Mouse (Mus musculus): Measurements from ENCODE around the gene Olfr1419. TPM values are rescaled to one million over a fixed set of nuclear protein-coding genes. Genes with fewer than 3 reads are reported as not detected.
"Not testable (repeated sequence)": the region's sequence is repeated elsewhere in the genome, so short reads cannot be mapped to it uniquely, and the experiment has no call there.

Gene Olfr1419
- polyA plus RNA-seq, 1 experiment = not detected

DNA sequence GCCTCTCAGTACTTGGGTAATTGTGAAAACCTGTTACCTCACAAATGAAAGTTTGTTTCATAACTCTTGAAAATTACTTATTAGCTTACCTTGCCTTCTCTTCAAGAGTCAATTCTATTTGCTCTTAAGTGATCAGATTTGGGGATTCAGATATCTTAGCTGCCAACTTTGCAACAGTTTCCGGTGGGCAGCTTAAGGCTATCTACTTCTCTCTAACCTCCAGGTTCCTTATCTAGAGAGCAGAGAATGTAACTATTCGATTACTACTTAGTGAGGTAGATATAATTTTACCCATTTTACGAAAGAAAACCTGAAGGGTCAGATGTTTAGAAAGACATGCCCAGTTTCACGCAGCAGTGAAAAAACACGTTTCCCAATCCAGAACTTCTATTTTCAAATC is 36.1 kb upstream of the Olfr1419 start:
- no peak for DNase-seq
- H3K4me1 ChIP-seq (replicated peaks; ENCODE audit: control insufficient read depth, insufficient read depth, low read length) = peaks cover 9% of the 10 kb centered on the region
- WGBS = 89% methylated on average over 5 of the region's 5 CpGs
- H3K36me3 ChIP-seq (ENCODE audit: control insufficient read depth, insufficient read depth, low read length) = peaks cover 10% of the 10 kb centered on the region
- no peak overlapping the region for H3K27ac ChIP-seq (ENCODE audit: control insufficient read depth, insufficient read depth, low read length)
- no peak overlapping the region for H3K4me3 ChIP-seq (ENCODE audit: control insufficient read depth, insufficient read depth, low read length)
- TF ChIP-seq POLR2A (IDR thresholded peaks at IDR 0.05; ENCODE audit: control insufficient read depth, extremely low read depth, insufficient read depth, low read length, poor library complexity) = no peak
- no peak for TF ChIP-seq CTCF (IDR thresholded peaks at IDR 0.05; ENCODE audit: borderline replicate concordance, control insufficient read depth, extremely low read depth, insufficient read depth, low read length, poor library complexity)
- no peaks in the 10 kb centered on the region for H3K27me3 ChIP-seq (ENCODE audit: control insufficient read depth, insufficient read depth, low read length)

DNA sequence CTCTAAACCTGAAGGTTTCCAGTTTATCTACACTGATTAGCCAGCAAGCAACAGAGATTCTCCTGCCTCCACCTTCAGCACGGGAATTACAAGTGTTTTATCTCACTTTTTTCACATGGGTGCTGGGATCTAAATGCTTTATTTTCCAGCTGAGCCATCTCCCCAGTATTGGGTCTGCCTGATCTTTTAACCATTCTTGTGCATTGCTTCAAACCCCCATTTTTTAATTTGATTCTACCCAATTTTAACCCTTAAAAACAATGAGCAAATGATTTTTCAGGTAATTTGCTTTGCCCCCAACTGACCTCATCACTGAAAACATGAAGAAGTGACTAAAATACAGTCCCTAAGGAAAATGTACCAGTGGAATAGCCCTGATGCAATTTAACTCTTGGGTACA is 11.4 kb upstream of the Olfr1419 start, which contains the start of gene Olfr1420:
Gene Olfr1420 (plus strand): TSS at position 301 of the 400 bp plus-strand sequence.
- Histone ChIP-seq H3K27me3 (ENCODE audit: control insufficient read depth, insufficient read depth, low read length) (no peaks in the 10 kb centered on the region), H3K4me1 (replicated peaks; ENCODE audit: control insufficient read depth, insufficient read depth, low read length) (no peaks in the 10 kb centered on the region), H3K4me3 (ENCODE audit: control insufficient read depth, insufficient read depth, low read length) (no peak within 1 kb of the TSS), H3K36me3 (ENCODE audit: control insufficient read depth, insufficient read depth, low read length) (no peaks in the 10 kb centered on the region), H3K27ac (ENCODE audit: control insufficient read depth, insufficient read depth, low read length) (no peak within 1 kb of the TSS)
- DNase-seq = no peak
- 56% methylated on average over 1 of the region's 1 CpGs for WGBS
- TF ChIP-seq POLR2A (IDR thresholded peaks at IDR 0.05; ENCODE audit: control insufficient read depth, extremely low read depth, insufficient read depth, low read length, poor library complexity) (no peak), CTCF (IDR thresholded peaks at IDR 0.05; ENCODE audit: borderline replicate concordance, control insufficient read depth, extremely low read depth, insufficient read depth, low read length, poor library complexity) (no peak)

DNA sequence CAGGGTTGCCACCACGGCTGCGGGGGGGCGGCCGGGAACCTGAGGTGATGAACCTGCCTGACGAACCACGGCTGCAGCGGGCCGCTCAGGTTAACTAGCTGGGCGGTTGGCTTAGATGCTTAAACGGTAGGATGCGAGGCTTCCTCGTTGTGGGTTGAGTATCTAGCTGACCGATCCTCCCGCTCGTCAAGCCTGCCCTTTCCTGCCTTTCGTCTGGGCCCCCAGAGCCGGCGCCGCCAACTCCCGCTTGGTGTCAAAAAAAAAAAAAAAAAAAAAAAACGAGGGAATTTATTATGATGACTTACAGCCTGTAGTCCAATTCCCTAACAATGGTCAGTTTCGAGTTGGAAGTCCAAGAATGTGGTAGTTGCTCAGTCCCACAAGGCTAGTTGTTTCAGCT is 3.5 kb upstream of the Olfr1419 start:
- not testable (repeated sequence) for DNase-seq; H3K36me3 ChIP-seq (ENCODE audit: control insufficient read depth, insufficient read depth, low read length); H3K27me3 ChIP-seq (ENCODE audit: control insufficient read depth, insufficient read depth, low read length); H3K27ac ChIP-seq (ENCODE audit: control insufficient read depth, insufficient read depth, low read length); H3K4me3 ChIP-seq (ENCODE audit: control insufficient read depth, insufficient read depth, low read length); H3K4me1 ChIP-seq (replicated peaks; ENCODE audit: control insufficient read depth, insufficient read depth, low read length)
- 83% methylated on average over 22 of the region's 22 CpGs for WGBS

DNA sequence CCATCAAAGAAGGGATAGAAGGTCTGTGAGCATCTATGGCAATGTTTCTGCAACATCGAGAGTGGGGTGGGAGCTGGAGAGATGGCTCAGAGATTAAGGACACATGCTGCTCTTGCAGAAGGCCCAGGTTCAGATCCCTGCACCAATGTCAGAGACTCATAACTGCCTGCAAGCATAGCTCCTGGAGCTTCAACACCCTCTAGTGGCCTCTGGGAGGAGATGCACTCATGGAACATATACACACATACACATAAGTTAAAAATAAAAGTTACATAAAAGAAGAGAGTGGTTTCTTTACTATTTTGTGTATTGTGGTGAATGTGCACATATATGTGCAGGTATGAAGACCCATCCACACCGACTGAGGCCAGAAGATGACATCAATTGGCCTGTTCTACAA is 7.1 kb downstream of the Olfr1419 start:
- Histone ChIP-seq H3K4me1 (replicated peaks; ENCODE audit: control insufficient read depth, insufficient read depth, low read length) (no peaks in the 10 kb centered on the region), H3K36me3 (ENCODE audit: control insufficient read depth, insufficient read depth, low read length) (no peaks in the 10 kb centered on the region), H3K4me3 (ENCODE audit: control insufficient read depth, insufficient read depth, low read length) (no peak overlapping the region), H3K27me3 (ENCODE audit: control insufficient read depth, insufficient read depth, low read length) (no peaks in the 10 kb centered on the region), H3K27ac (ENCODE audit: control insufficient read depth, insufficient read depth, low read length) (no peak overlapping the region)
- no peak for DNase-seq
- no peak for TF ChIP-seq POLR2A (IDR thresholded peaks at IDR 0.05; ENCODE audit: control insufficient read depth, extremely low read depth, insufficient read depth, low read length, poor library complexity)
- no peak for TF ChIP-seq CTCF (IDR thresholded peaks at IDR 0.05; ENCODE audit: borderline replicate concordance, control insufficient read depth, extremely low read depth, insufficient read depth, low read length, poor library complexity)
- WGBS = 88% methylated on average over 2 of the region's 2 CpGs

DNA sequence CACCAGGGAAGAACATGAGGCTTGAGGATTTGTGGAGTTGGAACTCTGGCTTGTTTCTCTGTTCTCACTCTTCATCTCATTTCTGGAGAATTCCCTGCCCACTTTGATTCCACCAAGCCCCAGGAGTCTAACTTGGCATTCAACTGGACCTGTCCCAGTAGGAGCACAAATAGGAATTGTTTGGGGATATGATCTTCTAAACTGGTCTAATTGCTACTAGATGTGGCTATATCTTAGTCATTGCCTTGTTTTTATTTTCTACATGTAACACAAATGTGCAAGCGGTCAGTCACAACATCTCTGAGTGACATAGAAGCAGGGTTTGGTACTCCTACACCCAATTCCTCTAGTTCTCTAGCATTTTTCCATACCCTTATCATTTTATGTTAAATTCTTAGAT is 13.9 kb downstream of the Olfr1419 start, which contains the start of gene Olfr1418:
Gene Olfr1418 (minus strand): TSS at position 101 of the 400 bp plus-strand sequence.
- Histone ChIP-seq H3K27me3 (ENCODE audit: control insufficient read depth, insufficient read depth, low read length) (no peaks in the 10 kb centered on the region), H3K4me1 (replicated peaks; ENCODE audit: control insufficient read depth, insufficient read depth, low read length) (no peaks in the 10 kb centered on the region), H3K4me3 (ENCODE audit: control insufficient read depth, insufficient read depth, low read length) (no peak within 1 kb of the TSS), H3K36me3 (ENCODE audit: control insufficient read depth, insufficient read depth, low read length) (no peaks in the 10 kb centered on the region), H3K27ac (ENCODE audit: control insufficient read depth, insufficient read depth, low read length) (no peak within 1 kb of the TSS)
- 93% methylated on average over 1 of the region's 1 CpGs for WGBS
- TF ChIP-seq CTCF (IDR thresholded peaks at IDR 0.05; ENCODE audit: borderline replicate concordance, control insufficient read depth, extremely low read depth, insufficient read depth, low read length, poor library complexity) (no peak), POLR2A (IDR thresholded peaks at IDR 0.05; ENCODE audit: control insufficient read depth, extremely low read depth, insufficient read depth, low read length, poor library complexity) (no peak)
- no peak for DNase-seq

DNA sequence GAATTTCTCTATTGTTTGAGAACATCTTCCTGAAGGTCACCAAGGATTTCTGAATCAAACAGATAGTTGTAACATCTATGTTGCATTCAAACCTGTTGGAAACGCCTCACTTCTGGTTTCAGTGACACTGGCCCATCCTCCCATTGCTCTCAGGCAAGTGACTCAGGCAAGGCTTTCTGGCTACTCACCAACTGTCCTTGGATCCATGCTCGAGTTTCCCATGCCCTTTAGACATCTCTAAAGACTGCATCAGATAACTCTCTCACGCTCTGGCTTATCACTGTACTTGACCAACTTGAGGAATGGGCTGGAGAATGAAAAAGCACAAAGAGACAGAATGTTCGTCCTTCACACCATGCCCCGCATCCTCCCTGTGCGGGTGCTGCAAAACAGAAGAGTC is 18.4 kb downstream of the Olfr1419 start:
- H3K27ac ChIP-seq (ENCODE audit: control insufficient read depth, insufficient read depth, low read length) = no peak overlapping the region
- H3K4me3 ChIP-seq (ENCODE audit: control insufficient read depth, insufficient read depth, low read length) = no peak overlapping the region
- H3K4me1 ChIP-seq (replicated peaks; ENCODE audit: control insufficient read depth, insufficient read depth, low read length) = no peaks in the 10 kb centered on the region
- TF ChIP-seq POLR2A (IDR thresholded peaks at IDR 0.05; ENCODE audit: control insufficient read depth, extremely low read depth, insufficient read depth, low read length, poor library complexity) = no peak
- no peak for TF ChIP-seq CTCF (IDR thresholded peaks at IDR 0.05; ENCODE audit: borderline replicate concordance, control insufficient read depth, extremely low read depth, insufficient read depth, low read length, poor library complexity)
- WGBS = 89% methylated on average over 6 of the region's 6 CpGs
- H3K36me3 ChIP-seq (ENCODE audit: control insufficient read depth, insufficient read depth, low read length) = no peaks in the 10 kb centered on the region
- no peak for DNase-seq
- H3K27me3 ChIP-seq (ENCODE audit: control insufficient read depth, insufficient read depth, low read length) = no peaks in the 10 kb centered on the region

DNA sequence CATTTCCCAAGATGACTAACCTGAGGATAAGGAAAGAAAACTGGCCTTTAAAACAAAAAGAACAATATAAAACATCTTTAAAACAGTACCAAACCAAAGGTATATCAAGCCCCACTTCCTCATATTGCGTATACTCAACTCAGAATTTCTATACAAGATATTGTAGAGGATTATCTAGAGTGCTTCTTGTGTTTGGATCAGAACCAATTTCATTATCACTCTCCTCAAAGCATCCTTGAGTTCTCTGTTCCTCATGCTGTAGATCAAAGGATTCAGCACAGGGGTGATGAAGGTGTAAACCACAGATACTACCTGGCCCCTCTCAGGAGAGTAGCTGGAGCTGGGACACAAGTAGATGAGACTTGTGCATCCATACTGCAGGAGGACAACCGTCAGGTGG is 20.1 kb downstream of the Olfr1419 start:
- no peaks in the 10 kb centered on the region for H3K27me3 ChIP-seq (ENCODE audit: control insufficient read depth, insufficient read depth, low read length)
- no peaks in the 10 kb centered on the region for H3K4me1 ChIP-seq (replicated peaks; ENCODE audit: control insufficient read depth, insufficient read depth, low read length)
- H3K27ac ChIP-seq (ENCODE audit: control insufficient read depth, insufficient read depth, low read length) = no peak overlapping the region
- H3K4me3 ChIP-seq (ENCODE audit: control insufficient read depth, insufficient read depth, low read length) = no peak overlapping the region
- DNase-seq = no peak
- no peak for TF ChIP-seq CTCF (IDR thresholded peaks at IDR 0.05; ENCODE audit: borderline replicate concordance, control insufficient read depth, extremely low read depth, insufficient read depth, low read length, poor library complexity)
- TF ChIP-seq POLR2A (IDR thresholded peaks at IDR 0.05; ENCODE audit: control insufficient read depth, extremely low read depth, insufficient read depth, low read length, poor library complexity) = no peak
- WGBS = 95% methylated on average over 2 of the region's 2 CpGs
- H3K36me3 ChIP-seq (ENCODE audit: control insufficient read depth, insufficient read depth, low read length) = no peaks in the 10 kb centered on the region

All from thymus, adult 2 months (tissue).